Comparison of ENCODE assay signal across 8 mouse cellular contexts in genomic region chr15:82016101-82016808, GRCm38 (mm10). TPM values are rescaled to one million over a fixed set of nuclear protein-coding genes. Genes with fewer than 3 reads are reported as not detected.
A peak's percentile ranks its signal among the peaks of the same experiment; 100 is the strongest.
DNase-seq lines count a peak whose midpoint lies in the region; ATAC-seq lines count a peak whose summit lies in the region.

No protein-coding gene starts in this region.

- WGBS in hindbrain, embryonic 16.5 days, result 0% methylated on average over 49 of the region's 53 CpGs
- under 1% methylated on average over 53 of the region's 53 CpGs for WGBS in macrophage (ENCODE audit: missing documents)

- H3K4me2 ChIP-seq in hindbrain, embryonic 16.5 days (ENCODE audit: low read length), result peak overlapping the region; percentile 70

- no peaks in the 10 kb centered on the region; the same call in 1 of the 2 replicates for H3K79me2 ChIP-seq in macrophage (ENCODE audit: inconsistent target)

- peak; percentile 98 for ATAC-seq in hindbrain, embryonic 16.5 days

- H3K4me1 ChIP-seq in hindbrain, embryonic 16.5 days (ENCODE audit: control insufficient read depth, insufficient read depth, low read depth, low read length), result peaks cover 14% of the 10 kb centered on the region

- DNase-seq in T-cell, adult 2 months (ENCODE audit: low spot score), result peak; percentile 98
- peak; percentile 99 to 100 for DNase-seq in cerebellum, postnatal 36 days
- peak; percentile 100 for DNase-seq in frontal cortex, postnatal 36 days (ENCODE audit: low spot score in 2 of 2)
- peak; percentile 99 to 100 for DNase-seq in left cerebral cortex, adult 18-20 months (ENCODE audit: low spot score in 2 of 2)
- DNase-seq in right cerebral cortex, adult 18-20 months, result peak; percentile 100
- peak; percentile 97 for DNase-seq in urinary bladder, postnatal 10 days (ENCODE audit: low spot score)

- H3K36me3 ChIP-seq in hindbrain, embryonic 16.5 days (ENCODE audit: control insufficient read depth, insufficient read depth, low read length), result peaks cover 5% of the 10 kb centered on the region
- no peaks in the 10 kb centered on the region for H3K36me3 ChIP-seq in macrophage (ENCODE audit: inconsistent target)

- H3K27me3 ChIP-seq in hindbrain, embryonic 16.5 days (replicated peaks; ENCODE audit: control insufficient read depth, insufficient read depth, low read length), result no peaks in the 10 kb centered on the region

- H3K27ac ChIP-seq in hindbrain, embryonic 16.5 days (ENCODE audit: low read depth, low read length), result peak overlapping the region; percentile 89
- H3K27ac ChIP-seq in macrophage, result no peak overlapping the region

- H3K4me3 ChIP-seq in hindbrain, embryonic 16.5 days (ENCODE audit: low read length), result peak overlapping the region; percentile 96
- H3K4me3 ChIP-seq in macrophage (ENCODE audit: inconsistent target), result peak overlapping the region; percentile 81

- no peaks in the 10 kb centered on the region for H3K9me3 ChIP-seq in hindbrain, embryonic 16.5 days (ENCODE audit: control insufficient read depth, low read length)

- H3K9ac ChIP-seq in hindbrain, embryonic 16.5 days (ENCODE audit: low read depth, low read length), result peak overlapping the region; percentile 96

RNA-seq across cellular contexts. Expression of gene Desi1, which starts 17.4 kb away (rescaled TPM):
- 53.7 and 56.1 TPM in 2 replicates for polyA plus RNA-seq in hindbrain, embryonic 16.5 days (2015; fragmentation: Nextera tagmentation; extraction: Ambion mirVana)
- total RNA-seq in left cerebral cortex, adult 18-20 months (2021), result 10 to 100 TPM; 83.4 to 85.2 TPM
- 1 to 10 TPM in 24 of 26 experiments, under 1 TPM in 2; 0.75 to 9.7 (median 4.3) TPM for total RNA-seq in macrophage (2018; cell fraction: chromatin; rRNA removed)
- 10 to 100 TPM; 15.0 to 22.1 (median 17.8) TPM for total RNA-seq in macrophage (2018; cell fraction: cytosol; rRNA removed)
- 10 to 100 TPM in 7 of 26 experiments, 1 to 10 TPM in 19; 3.8 to 16.2 (median 6.8) TPM for total RNA-seq in macrophage (2018; cell fraction: nucleus; rRNA removed)
- 15.4 to 32.2 TPM (median 24.8 TPM) in 3 replicates for polyA plus RNA-seq in macrophage (2018)

RNA-seq across cellular contexts. Expression of gene Xrcc6, which starts 28.6 kb away (rescaled TPM):
- 44.4 and 48.9 TPM in 2 replicates for polyA plus RNA-seq in hindbrain, embryonic 16.5 days (2015; fragmentation: Nextera tagmentation; extraction: Ambion mirVana)
- 10 to 100 TPM; 19.9 to 22.2 TPM for total RNA-seq in left cerebral cortex, adult 18-20 months (2021)
- 10 to 100 TPM in 12 of 26 experiments, 1 to 10 TPM in 14; 1.0 to 32.7 (median 8.5) TPM for total RNA-seq in macrophage (2018; cell fraction: chromatin; rRNA removed)
- total RNA-seq in macrophage (2018; cell fraction: cytosol; rRNA removed), result 10 to 100 TPM in 10 of 26 experiments, 1 to 10 TPM in 16; 7.0 to 13.8 (median 9.6) TPM
- total RNA-seq in macrophage (2018; cell fraction: nucleus; rRNA removed), result 10 to 100 TPM in 9 of 26 experiments, 1 to 10 TPM in 17; 2.2 to 30.8 (median 7.9) TPM
- 8.4 to 21.0 TPM (median 15.0 TPM) in 3 replicates for polyA plus RNA-seq in macrophage (2018)

RNA-seq across cellular contexts. Expression of gene Snu13, which starts 31.1 kb away (rescaled TPM):
- 254 and 268 TPM in 2 replicates for polyA plus RNA-seq in hindbrain, embryonic 16.5 days (2015; fragmentation: Nextera tagmentation; extraction: Ambion mirVana)
- 100 to 1,000 TPM; 117 to 125 TPM for total RNA-seq in left cerebral cortex, adult 18-20 months (2021)
- 10 to 100 TPM in 20 of 26 experiments, 1 to 10 TPM in 6; 5.2 to 30.8 (median 15.9) TPM for total RNA-seq in macrophage (2018; cell fraction: chromatin; rRNA removed)
- total RNA-seq in macrophage (2018; cell fraction: cytosol; rRNA removed), result 10 to 100 TPM; 43.1 to 64.2 (median 54.7) TPM
- 10 to 100 TPM; 19.0 to 67.9 (median 27.6) TPM for total RNA-seq in macrophage (2018; cell fraction: nucleus; rRNA removed)
- 42.7 to 102 TPM (median 90.6 TPM) in 3 replicates for polyA plus RNA-seq in macrophage (2018)

RNA-seq across cellular contexts. Expression of gene 1700029P11Rik, which starts 35.9 kb away (rescaled TPM):
- polyA plus RNA-seq in hindbrain, embryonic 16.5 days (2015; fragmentation: Nextera tagmentation; extraction: Ambion mirVana), result not detected in 2 replicates
- not detected for total RNA-seq in left cerebral cortex, adult 18-20 months (2021)
- total RNA-seq in macrophage (2018; cell fraction: chromatin; rRNA removed), result not detected
- total RNA-seq in macrophage (2018; cell fraction: cytosol; rRNA removed), result not detected
- total RNA-seq in macrophage (2018; cell fraction: nucleus; rRNA removed), result not detected
- polyA plus RNA-seq in macrophage (2018), result not detected in 3 replicates

RNA-seq across cellular contexts. Expression of gene 4930407I10Rik, which starts 42.7 kb away (rescaled TPM):
- not detected in 2 replicates for polyA plus RNA-seq in hindbrain, embryonic 16.5 days (2015; fragmentation: Nextera tagmentation; extraction: Ambion mirVana)
- not detected for total RNA-seq in left cerebral cortex, adult 18-20 months (2021)
- total RNA-seq in macrophage (2018; cell fraction: chromatin; rRNA removed), result not detected
- total RNA-seq in macrophage (2018; cell fraction: cytosol; rRNA removed), result not detected
- not detected for total RNA-seq in macrophage (2018; cell fraction: nucleus; rRNA removed)
- polyA plus RNA-seq in macrophage (2018), result not detected in 3 replicates
